9 mouse cellular contexts compared by ENCODE assay signal in the genomic region with DNA sequence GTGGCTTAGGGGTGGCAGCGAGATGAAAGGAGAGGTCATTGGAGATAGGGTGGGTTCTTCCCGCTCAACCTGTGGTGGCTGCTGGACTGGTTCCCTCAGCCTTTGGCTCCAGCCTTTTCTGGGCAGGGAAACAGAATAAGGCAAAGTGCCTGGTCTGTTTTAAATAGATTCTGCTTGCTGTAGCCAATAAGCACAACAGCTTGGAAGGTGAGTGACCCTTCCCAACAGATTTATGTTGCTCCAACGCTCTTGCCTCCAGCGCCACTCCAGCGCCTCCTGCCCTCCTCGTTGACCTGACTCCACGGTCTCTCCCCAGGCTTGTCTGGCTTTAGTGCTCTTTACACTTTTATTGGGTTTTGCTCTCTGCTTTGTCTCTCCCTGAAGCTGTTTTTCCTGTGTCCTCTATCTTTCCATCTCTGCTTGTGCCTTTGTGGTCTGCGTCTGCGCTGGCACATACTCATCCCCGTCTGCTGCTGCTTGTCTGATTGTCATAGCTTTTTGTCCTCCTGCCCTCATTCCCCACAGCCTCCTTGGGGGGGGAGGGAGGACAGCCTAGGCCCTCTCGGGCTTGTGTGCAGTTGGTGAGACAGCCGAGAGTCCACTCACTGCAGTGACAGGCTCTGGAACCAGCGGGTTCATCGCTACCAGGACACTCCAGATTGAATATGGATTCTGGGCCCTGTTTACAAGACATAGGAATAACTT. TPM values are rescaled to one million over a fixed set of nuclear protein-coding genes. Genes with fewer than 3 reads are reported as not detected.
DNase-seq lines count a peak whose midpoint lies in the region; ATAC-seq and TF ChIP-seq lines count a peak whose summit lies in the region.
"Had no signal": no experiment of that assay in that cellular context is flagged by ENCODE, and none has a peak within 500 bp of the region (broad histone marks: within the 10 kb centered on the region; RNA-seq: fewer than 3 reads in every experiment).

No protein-coding gene starts in this region.

- no peak overlapping the region for H3K9ac ChIP-seq in midbrain, postnatal 0 days (replicated peaks; ENCODE audit: low read length, poor library complexity, severe bottlenecking)
- H3K9ac ChIP-seq in midbrain, embryonic 11.5 days (ENCODE audit: low read length) = no peak overlapping the region
- no peak overlapping the region for H3K9ac ChIP-seq in kidney, embryonic 14.5 days (ENCODE audit: low read depth, low read length)
- H3K9ac ChIP-seq: heart, embryonic 13.5 days had no signal

- H3K9me3 ChIP-seq in midbrain, postnatal 0 days (ENCODE audit: low read length) = no peaks in the 10 kb centered on the region
- no peaks in the 10 kb centered on the region for H3K9me3 ChIP-seq in midbrain, embryonic 11.5 days (ENCODE audit: control insufficient read depth, low read length)
- no peaks in the 10 kb centered on the region for H3K9me3 ChIP-seq in kidney, embryonic 14.5 days (ENCODE audit: control insufficient read depth, low read length)
- H3K9me3 ChIP-seq: G1E; heart, embryonic 13.5 days had no signal

- H3K4me2 ChIP-seq in midbrain, postnatal 0 days (ENCODE audit: low read depth, low read length, poor library complexity, severe bottlenecking) = no peak overlapping the region
- no peak overlapping the region for H3K4me2 ChIP-seq in midbrain, embryonic 11.5 days
- H3K4me2 ChIP-seq in kidney, embryonic 14.5 days (replicated peaks; ENCODE audit: low read depth, low read length) = no peak overlapping the region
- H3K4me2 ChIP-seq: heart, embryonic 13.5 days had no signal

- no peaks in the 10 kb centered on the region for H3K27me3 ChIP-seq in midbrain, postnatal 0 days (ENCODE audit: insufficient read depth, low read length)
- H3K27me3 ChIP-seq in midbrain, embryonic 11.5 days (ENCODE audit: control insufficient read depth, insufficient read depth, low read length) = no peaks in the 10 kb centered on the region
- no peaks in the 10 kb centered on the region for H3K27me3 ChIP-seq in kidney, embryonic 14.5 days (ENCODE audit: control insufficient read depth, insufficient read depth, low read length)

- no peak overlapping the region for H3K4me3 ChIP-seq in midbrain, postnatal 0 days (ENCODE audit: low read depth, low read length)
- no peak overlapping the region for H3K4me3 ChIP-seq in midbrain, embryonic 11.5 days (ENCODE audit: low read depth, low read length)
- no peak overlapping the region for H3K4me3 ChIP-seq in kidney, embryonic 14.5 days (ENCODE audit: low read length)
- H3K4me3 ChIP-seq: heart, embryonic 13.5 days had no signal

- peak; percentile 22 for DNase-seq in midbrain, postnatal 0 days (ENCODE audit: low spot score)
- no peak for DNase-seq in midbrain, embryonic 11.5 days (ENCODE audit: low spot score, missing footprints)
- DNase-seq in gastrocnemius, adult 8-10 months (ENCODE audit: low spot score in 2 of 2) = peak; percentile 57 to 64
- peak; percentile 36 for DNase-seq in mesoderm, embryonic 11.5 days (ENCODE audit: low read depth, low spot score)
- DNase-seq in B cell, adult 2 months = no peak
- DNase-seq in urinary bladder, adult 18-20 months (ENCODE audit: low spot score in 2 of 2) = no peak

- no peak overlapping the region for H3K27ac ChIP-seq in midbrain, postnatal 0 days (ENCODE audit: low read depth, low read length)
- no peak overlapping the region for H3K27ac ChIP-seq in midbrain, embryonic 11.5 days (ENCODE audit: low read depth, low read length)
- no peak overlapping the region for H3K27ac ChIP-seq in kidney, embryonic 14.5 days (ENCODE audit: low read depth, low read length)
- H3K27ac ChIP-seq: heart, embryonic 13.5 days had no signal

- H3K36me3 ChIP-seq in midbrain, postnatal 0 days (ENCODE audit: insufficient read depth, low read length) = no peaks in the 10 kb centered on the region
- no peaks in the 10 kb centered on the region for H3K36me3 ChIP-seq in midbrain, embryonic 11.5 days (ENCODE audit: control insufficient read depth, insufficient read depth, low read length)
- H3K36me3 ChIP-seq in kidney, embryonic 14.5 days (ENCODE audit: control insufficient read depth, insufficient read depth, low read length) = no peaks in the 10 kb centered on the region
- H3K36me3 ChIP-seq: G1E had no signal

- H3K4me1 ChIP-seq in midbrain, postnatal 0 days (ENCODE audit: insufficient read depth, low read length) = no peaks in the 10 kb centered on the region
- 0 out of 2 replicates have a peak, but pooled peaks cover 4% of the 10 kb centered on the region for H3K4me1 ChIP-seq in midbrain, embryonic 11.5 days (ENCODE audit: control insufficient read depth, insufficient read depth, low read length)
- peaks cover 8% of the 10 kb centered on the region; the same call in 1 of the 2 replicates for H3K4me1 ChIP-seq in kidney, embryonic 14.5 days (ENCODE audit: control insufficient read depth, insufficient read depth, low read length)

- ATAC-seq in midbrain, postnatal 0 days (ENCODE audit: low FRiP score) = no peak
- no peak for ATAC-seq in midbrain, embryonic 11.5 days (ENCODE audit: low FRiP score)
- ATAC-seq in kidney, embryonic 14.5 days (ENCODE audit: low FRiP score, low TSS enrichment) = peak; percentile 35; the same call in 1 of the 2 replicates

- WGBS in midbrain, postnatal 0 days = 57% methylated on average over 14 of the region's 14 CpGs
- WGBS in midbrain, embryonic 11.5 days = 68% methylated on average over 14 of the region's 14 CpGs
- 33% methylated on average over 14 of the region's 14 CpGs for WGBS in kidney, embryonic 14.5 days

- TF ChIP-seq CTCF in midbrain, postnatal 0 days (IDR thresholded peaks at IDR 0.05) = no peak

RNA-seq across cellular contexts. Expression of a gene that starts 10.9 kb away (rescaled TPM):
- total RNA-seq in midbrain, postnatal 0 days (2014; rRNA removed) = 83.0 and 83.5 TPM in 2 replicates
- polyA plus RNA-seq in midbrain, postnatal 0 days (2015; fragmentation: Nextera tagmentation; extraction: Ambion mirVana) = 41.1 and 41.6 TPM in 2 replicates
- 13.1 and 14.0 TPM in 2 replicates for polyA plus RNA-seq in midbrain, embryonic 11.5 days (2014; fragmentation: Nextera tagmentation; extraction: Ambion mirVana)
- 1 to 10 TPM; 1.6 to 2.4 (median 1.8) TPM for total RNA-seq in gastrocnemius, adult 8-10 months (2022)
- polyA plus RNA-seq in kidney, embryonic 14.5 days (2014; fragmentation: Nextera tagmentation; extraction: Ambion mirVana) = 3.1 TPM in 2 replicates

RNA-seq across cellular contexts. Expression of a gene that starts 44.3 kb away (rescaled TPM):
- 40.0 and 43.1 TPM in 2 replicates for total RNA-seq in midbrain, postnatal 0 days (2014; rRNA removed)
- 31.5 and 32.7 TPM in 2 replicates for polyA plus RNA-seq in midbrain, postnatal 0 days (2015; fragmentation: Nextera tagmentation; extraction: Ambion mirVana)
- polyA plus RNA-seq in midbrain, embryonic 11.5 days (2014; fragmentation: Nextera tagmentation; extraction: Ambion mirVana) = 40.3 and 49.2 TPM in 2 replicates
- 10 to 100 TPM; 30.6 to 39.1 (median 34.5) TPM for total RNA-seq in gastrocnemius, adult 8-10 months (2022)
- polyA plus RNA-seq in kidney, embryonic 14.5 days (2014; fragmentation: Nextera tagmentation; extraction: Ambion mirVana) = 21.6 and 28.8 TPM in 2 replicates

Comparison
In these comparisons a context has a peak if more than half of its experiments do, and no peak if none do; other contexts are left out.
1. DNase-seq: peak in midbrain, postnatal 0 days (single experiment), gastrocnemius, adult 8-10 months (2 of 2) and mesoderm, embryonic 11.5 days (single experiment); none in midbrain, embryonic 11.5 days (single experiment), B cell, adult 2 months (0 of 2) and urinary bladder, adult 18-20 months (0 of 2).